Mouse (Mus musculus): ENCODE measurements around the gene Zfp661.

DNA sequence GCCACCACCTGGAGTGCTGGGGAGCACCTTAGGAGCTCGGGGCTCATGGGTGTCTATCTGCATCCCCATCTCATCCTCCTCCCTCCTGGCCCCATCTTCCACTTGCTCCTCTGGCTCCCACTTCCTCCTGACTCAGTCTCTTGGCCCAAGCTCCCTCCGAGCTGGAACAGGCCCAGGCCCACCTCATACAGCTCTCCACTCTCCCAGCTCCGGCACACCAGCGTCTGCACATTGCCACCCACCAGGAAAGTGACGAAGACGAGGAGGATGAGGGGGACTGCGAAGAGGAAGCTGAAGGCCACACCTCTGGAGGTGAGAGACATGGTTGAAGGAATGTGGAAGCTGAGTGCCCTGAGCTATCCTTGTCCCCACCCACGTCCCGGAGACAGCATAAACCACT is 51.5 kb downstream of the Zfp661 start:
- TF ChIP-seq CTCF (IDR thresholded peaks at IDR 0.05; ENCODE audit: borderline replicate concordance, control insufficient read depth, extremely low read depth, insufficient read depth, low read length, poor library complexity) = no peak
- no peak for TF ChIP-seq POLR2A (IDR thresholded peaks at IDR 0.05; ENCODE audit: control insufficient read depth, extremely low read depth, insufficient read depth, low read length, poor library complexity)
